Mouse (Mus musculus) cortical plate, adult 2 months (tissue): Measurements from ENCODE around the gene Zfp593.

ENCODE experiments used
- CTCF ChIP-seq: fragments of 200-500 bp; IDR thresholded peaks from 2 replicates; pipeline ENCODE4 v1.5.1; 2011; ENCODE audit warnings: mild to moderate bottlenecking, control low read depth, low read length; ENCODE audit not compliant: insufficient read depth; ENCODE audit errors: extremely low read depth
- POLR2A ChIP-seq: fragments of 200-500 bp; IDR thresholded peaks from 2 replicates; pipeline ENCODE4 v1.6.1; 2011; ENCODE audit warnings: mild to moderate bottlenecking, low read length, control low read depth; ENCODE audit not compliant: insufficient read depth; ENCODE audit errors: extremely low read depth

GRCm38 (mm10) chr4:134293692-134294163 is 48.3 kb upstream of the Zfp593 start:
- TF ChIP-seq CTCF (no peak), POLR2A (no peak)
